Mouse (Mus musculus): ENCODE measurements around the gene Bsn. TPM values are rescaled to one million over a fixed set of nuclear protein-coding genes. Genes with fewer than 3 reads are reported as not detected.

The Bsn gene
- polyA plus RNA-seq (2012; ENCODE audit: insufficient read depth, insufficient read length, missing spikeins), result 0.24 and 0.29 TPM in 2 replicates

DNA sequence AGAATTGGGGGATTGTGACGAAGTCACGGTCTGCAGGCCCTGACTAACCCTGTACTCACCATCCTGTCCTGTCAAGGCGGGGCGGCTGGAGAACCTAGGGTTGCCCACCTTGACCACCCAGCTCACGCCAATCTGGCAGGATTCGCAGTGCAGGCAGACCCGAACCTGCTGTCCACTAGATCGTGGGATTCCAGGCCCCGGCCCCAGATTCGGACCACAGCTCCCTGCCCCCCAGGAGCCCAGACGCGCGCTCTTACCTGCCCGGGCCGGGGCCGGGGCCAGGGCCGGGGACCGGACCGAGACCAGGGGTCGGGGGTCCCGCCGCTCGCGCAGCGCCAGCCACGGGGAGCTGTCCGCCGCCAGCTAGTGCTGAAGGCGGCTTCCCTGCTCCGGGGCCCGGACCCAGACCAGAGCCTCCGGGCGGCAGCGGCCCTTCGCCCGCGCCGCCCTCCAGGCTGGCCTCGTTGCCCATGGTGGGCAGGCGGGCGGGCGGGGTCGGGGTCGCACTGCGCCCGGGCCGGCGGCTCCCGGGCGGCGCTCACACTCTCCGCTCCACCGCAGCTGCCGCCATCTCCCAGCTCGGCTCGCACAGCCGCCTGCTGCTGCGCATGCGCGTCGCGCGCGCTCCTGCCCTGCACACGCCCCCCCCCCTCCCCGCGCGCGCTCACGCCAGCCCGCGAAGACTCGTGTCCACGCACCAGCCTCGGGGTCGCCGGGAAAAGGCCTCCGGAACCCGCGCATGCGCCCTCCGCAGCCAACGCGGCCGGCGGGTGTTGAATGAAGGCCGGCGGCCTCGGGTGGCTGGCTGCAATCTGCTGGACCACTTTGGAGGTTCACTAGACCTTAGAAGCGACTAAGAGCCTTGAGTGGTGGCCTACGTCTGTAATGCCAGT is at the start of gene Bsn:
Gene Bsn, minus strand, starts transcription at position 598 of the 893 bp plus-strand sequence.
- Histone ChIP-seq H3K27ac (replicated peaks; ENCODE audit: low read depth, low read length) (no peak within 1 kb of the TSS), H3K4me3 (ENCODE audit: insufficient read depth, low read depth, low read length) (peak within 1 kb of the TSS; percentile 34), H3K4me1 (ENCODE audit: control insufficient read depth, insufficient read depth, insufficient read length, low read length) (no peaks in the 10 kb centered on the region)

DNA sequence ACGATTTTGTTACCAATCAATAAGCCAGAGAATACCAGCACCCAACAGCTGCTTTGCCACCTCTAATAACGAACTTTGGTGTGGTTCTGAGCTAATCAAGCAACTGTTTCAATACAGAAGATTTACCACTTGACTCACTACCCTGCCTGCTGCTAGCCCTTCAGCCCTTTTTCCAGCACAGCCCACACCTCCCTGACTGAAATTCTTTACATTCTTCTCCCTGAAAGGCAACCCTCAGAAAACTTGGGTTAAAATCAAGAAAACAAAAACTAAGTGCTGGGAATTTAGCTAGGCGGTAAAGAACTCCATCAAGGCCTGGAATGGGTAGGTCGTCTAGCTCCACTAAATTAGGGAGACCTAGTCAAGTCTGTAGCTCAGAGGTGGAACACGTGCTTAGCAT is 49.8 kb upstream of the Bsn start:
- peaks cover 4% of the 10 kb centered on the region; the same call in 1 of the 2 replicates for H3K4me1 ChIP-seq (ENCODE audit: control insufficient read depth, insufficient read depth, insufficient read length, low read length)
- H3K27ac ChIP-seq (replicated peaks; ENCODE audit: low read depth, low read length), result no peak overlapping the region
- H3K4me3 ChIP-seq (ENCODE audit: insufficient read depth, low read depth, low read length), result no peak overlapping the region

DNA sequence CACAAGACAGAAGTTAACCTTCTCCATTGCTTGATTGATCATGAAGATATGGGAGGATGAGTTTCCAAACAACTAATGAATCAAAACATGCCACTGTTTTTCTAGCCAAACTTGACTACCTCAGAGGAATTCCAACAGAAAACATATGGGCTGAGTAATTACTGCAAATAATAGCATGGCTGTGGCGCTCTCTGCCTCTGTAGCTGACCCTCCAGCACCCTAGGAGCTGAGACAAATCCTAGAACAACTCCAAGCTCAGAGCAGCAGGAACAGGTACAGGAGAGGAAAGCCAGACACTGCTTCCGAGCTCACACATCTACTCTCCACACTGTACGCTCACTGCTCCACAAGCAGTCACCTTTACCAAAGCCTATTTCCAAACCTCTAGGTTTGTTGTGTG is 48.6 kb upstream of the Bsn start:
- peaks cover 7% of the 10 kb centered on the region; the same call in 1 of the 2 replicates for H3K4me1 ChIP-seq (ENCODE audit: control insufficient read depth, insufficient read depth, insufficient read length, low read length)
- no peak overlapping the region for H3K27ac ChIP-seq (replicated peaks; ENCODE audit: low read depth, low read length)
- H3K4me3 ChIP-seq (ENCODE audit: insufficient read depth, low read depth, low read length), result no peak overlapping the region

DNA sequence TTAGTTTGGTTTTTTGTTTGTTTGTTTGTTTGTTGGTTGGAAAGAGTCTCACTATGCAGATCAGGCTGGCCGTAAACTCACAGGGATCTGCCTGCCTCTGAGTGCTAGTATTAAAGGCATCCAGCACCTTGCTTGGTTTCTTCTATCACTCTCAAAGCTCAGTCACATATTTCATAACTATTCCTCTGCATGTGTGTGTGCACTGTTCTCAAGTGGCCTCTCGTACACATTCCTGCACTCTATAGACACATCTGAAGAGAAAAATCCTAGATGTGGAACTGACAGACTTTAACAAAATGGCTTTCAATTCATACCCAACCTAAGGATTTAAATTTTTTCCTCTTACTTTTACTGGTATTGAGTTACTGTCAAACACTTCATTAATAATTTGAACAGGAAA is 48.2 kb upstream of the Bsn start:
- no peak overlapping the region for H3K4me3 ChIP-seq (ENCODE audit: insufficient read depth, low read depth, low read length)
- peaks cover 7% of the 10 kb centered on the region; the same call in 1 of the 2 replicates for H3K4me1 ChIP-seq (ENCODE audit: control insufficient read depth, insufficient read depth, insufficient read length, low read length)
- 0 out of 2 replicates have a peak overlapping the region, but pooled peaks have one; percentile 0 for H3K27ac ChIP-seq (replicated peaks; ENCODE audit: low read depth, low read length)

DNA sequence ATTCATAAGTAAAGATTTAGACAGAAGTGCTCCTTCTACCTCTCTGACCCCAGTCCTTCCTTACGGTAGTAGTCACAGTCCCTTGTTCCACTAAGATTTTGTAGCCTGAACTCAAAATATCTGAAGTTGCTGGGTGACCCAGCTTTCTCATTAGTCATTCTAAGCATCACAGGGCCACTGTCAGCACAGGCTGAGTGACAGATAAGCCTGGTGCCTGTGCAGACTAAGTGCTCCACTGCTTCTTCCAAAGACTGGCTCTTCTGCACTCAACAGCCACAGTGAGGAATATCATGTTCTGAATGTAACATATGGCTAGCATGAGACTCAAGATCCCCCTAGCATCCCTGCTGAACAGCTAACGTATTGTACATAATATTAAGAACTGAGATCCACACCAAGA is 44.5 kb upstream of the Bsn start:
- no peak overlapping the region for H3K27ac ChIP-seq (replicated peaks; ENCODE audit: low read depth, low read length)
- peaks cover 11% of the 10 kb centered on the region for H3K4me1 ChIP-seq (ENCODE audit: control insufficient read depth, insufficient read depth, insufficient read length, low read length)
- H3K4me3 ChIP-seq (ENCODE audit: insufficient read depth, low read depth, low read length), result no peak overlapping the region

DNA sequence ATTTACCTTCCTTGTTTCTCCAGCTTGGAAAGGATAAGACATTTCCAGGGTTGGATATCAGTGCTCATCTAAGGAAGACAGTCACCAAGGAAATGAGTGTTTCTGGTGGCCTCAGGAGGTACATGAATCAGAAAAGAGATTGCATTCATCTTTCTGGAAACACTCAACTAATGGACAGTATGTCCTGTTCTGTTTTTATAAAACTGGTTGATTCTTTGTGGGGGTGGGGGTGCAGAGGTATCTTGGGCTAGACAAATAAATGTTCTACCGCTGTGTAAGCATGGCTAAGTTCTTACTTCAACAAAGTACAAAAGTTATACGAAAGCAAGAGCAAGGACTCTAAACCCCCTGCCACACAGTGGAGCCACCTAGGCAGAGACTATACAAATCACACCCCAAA is 42.7 kb upstream of the Bsn start:
- Histone ChIP-seq H3K4me3 (ENCODE audit: insufficient read depth, low read depth, low read length) (no peak overlapping the region), H3K4me1 (ENCODE audit: control insufficient read depth, insufficient read depth, insufficient read length, low read length) (peaks cover 16% of the 10 kb centered on the region), H3K27ac (replicated peaks; ENCODE audit: low read depth, low read length) (no peak overlapping the region)

DNA sequence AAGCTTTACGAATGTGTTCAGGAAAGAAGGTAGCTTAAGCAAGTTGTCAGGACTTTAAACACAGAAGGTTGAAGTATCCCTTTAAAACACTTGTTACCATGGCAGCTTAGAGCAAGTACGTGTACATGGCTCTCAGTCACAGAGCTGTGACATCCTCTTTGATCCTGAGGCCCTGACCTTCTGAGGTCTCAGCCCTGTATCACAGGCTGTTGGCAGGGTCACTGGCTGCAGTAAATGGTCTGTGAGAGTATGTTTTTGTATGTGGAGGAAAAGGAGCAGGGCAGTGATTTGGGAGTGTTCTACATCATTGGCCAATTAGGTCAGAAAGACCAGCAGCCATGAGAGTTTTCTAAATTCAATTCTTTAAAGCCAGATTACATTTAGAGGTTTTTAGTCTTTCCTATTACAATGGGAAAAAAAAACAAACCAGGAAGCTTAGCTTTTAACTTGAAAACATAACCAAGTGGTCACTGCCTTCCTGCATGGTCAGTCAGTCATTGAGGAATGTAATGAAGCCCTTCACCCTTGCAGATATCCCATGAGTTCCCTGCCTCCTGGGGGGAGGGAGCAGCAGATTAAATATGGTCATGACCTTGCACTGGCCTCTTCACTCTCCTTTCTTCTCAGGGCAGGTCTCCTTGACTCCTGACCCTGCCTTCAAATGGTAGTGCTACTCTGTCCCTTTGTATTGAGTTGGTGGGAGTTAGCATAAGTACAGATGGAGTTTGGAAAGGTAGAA is 37.9 kb upstream of the Bsn start:
- H3K4me1 ChIP-seq (ENCODE audit: control insufficient read depth, insufficient read depth, insufficient read length, low read length), result peaks cover 16% of the 10 kb centered on the region
- peak overlapping the region; percentile 76 for H3K27ac ChIP-seq (replicated peaks; ENCODE audit: low read depth, low read length)
- no peak overlapping the region for H3K4me3 ChIP-seq (ENCODE audit: insufficient read depth, low read depth, low read length)

DNA sequence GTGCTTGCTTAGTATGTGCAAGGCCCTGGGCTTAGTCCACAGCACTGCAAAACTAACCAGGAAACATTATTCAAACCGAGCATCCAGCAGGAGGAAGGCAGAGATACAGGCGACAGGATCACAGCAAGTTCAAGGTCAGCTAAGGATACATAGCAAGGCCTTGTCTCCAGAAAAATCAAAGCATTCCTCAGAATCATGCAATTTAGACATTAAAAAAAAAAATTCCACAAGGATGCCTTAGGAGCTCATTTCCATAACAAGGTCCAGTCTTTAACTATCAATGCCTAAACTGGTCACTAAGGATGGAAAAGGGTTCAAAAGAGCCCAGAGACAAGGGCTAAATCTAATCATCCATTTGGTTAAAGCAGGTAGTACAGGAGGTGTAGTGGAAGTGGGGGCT is 35.0 kb upstream of the Bsn start:
- peaks cover 22% of the 10 kb centered on the region for H3K4me1 ChIP-seq (ENCODE audit: control insufficient read depth, insufficient read depth, insufficient read length, low read length)
- no peak overlapping the region for H3K27ac ChIP-seq (replicated peaks; ENCODE audit: low read depth, low read length)
- H3K4me3 ChIP-seq (ENCODE audit: insufficient read depth, low read depth, low read length), result no peak overlapping the region

DNA sequence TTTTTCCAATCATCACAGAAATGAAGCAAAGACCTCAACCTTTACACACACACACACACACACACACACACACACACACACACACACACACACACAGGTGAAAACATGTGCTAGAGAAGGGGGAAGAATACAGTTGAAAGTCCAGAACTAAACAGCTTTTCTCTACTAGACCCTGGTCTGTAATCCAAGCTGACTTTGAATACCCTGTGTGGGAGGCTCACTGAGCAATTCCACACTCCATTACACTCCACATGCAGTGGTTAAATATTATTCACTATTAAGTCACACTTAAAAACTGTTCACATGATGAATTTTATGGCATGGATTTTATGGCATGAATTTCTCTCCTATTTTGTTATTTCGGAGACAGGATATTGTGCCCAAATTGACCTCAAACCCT is 33.4 kb upstream of the Bsn start:
- Histone ChIP-seq H3K27ac (replicated peaks; ENCODE audit: low read depth, low read length) (0 out of 2 replicates have a peak overlapping the region, but pooled peaks have one; percentile 9), H3K4me3 (ENCODE audit: insufficient read depth, low read depth, low read length) (no peak overlapping the region), H3K4me1 (ENCODE audit: control insufficient read depth, insufficient read depth, insufficient read length, low read length) (peaks cover 25% of the 10 kb centered on the region)

DNA sequence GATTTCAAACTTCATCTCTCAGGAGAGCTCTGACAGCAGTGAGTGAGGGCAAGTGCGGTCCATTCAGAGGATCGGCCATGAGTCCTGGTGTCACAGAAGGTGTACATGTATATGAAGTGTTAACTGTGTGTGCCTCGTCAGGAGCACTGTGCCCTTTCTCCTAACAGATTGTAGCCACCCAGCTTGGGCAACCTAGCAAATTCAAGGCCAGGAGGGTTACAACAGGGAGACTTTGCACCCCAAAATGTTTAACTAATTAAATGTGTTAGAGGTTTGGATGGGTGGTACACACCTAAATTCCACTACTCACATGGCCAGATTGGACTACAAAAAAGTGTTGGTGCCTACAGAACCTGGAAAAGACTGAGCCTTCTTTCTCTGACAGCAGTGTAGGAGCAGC is 31.4 kb upstream of the Bsn start:
- Histone ChIP-seq H3K4me3 (ENCODE audit: insufficient read depth, low read depth, low read length) (no peak overlapping the region), H3K27ac (replicated peaks; ENCODE audit: low read depth, low read length) (peak overlapping the region; percentile 64), H3K4me1 (ENCODE audit: control insufficient read depth, insufficient read depth, insufficient read length, low read length) (peaks cover 19% of the 10 kb centered on the region)

DNA sequence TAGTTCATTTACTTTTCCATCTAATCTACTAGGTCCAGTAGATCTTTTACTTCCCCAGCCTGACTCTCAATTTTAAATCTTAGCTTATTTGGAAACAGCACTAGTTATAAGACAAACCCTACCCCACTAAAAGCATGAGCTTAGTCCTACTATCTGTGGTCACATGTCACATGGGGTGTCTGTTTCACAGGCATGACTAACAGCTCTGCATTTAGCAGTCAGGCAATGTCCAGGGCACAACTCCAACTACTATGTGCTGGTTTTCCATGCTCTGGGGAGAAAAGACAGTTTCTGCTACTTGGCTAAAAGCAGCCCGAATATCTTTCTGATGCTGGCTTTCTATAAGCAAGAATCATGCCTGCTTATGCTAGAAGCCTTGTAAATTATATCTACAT is 30.2 kb upstream of the Bsn start:
- Histone ChIP-seq H3K4me1 (ENCODE audit: control insufficient read depth, insufficient read depth, insufficient read length, low read length) (peaks cover 19% of the 10 kb centered on the region), H3K27ac (replicated peaks; ENCODE audit: low read depth, low read length) (peak overlapping the region; percentile 75), H3K4me3 (ENCODE audit: insufficient read depth, low read depth, low read length) (no peak overlapping the region)

DNA sequence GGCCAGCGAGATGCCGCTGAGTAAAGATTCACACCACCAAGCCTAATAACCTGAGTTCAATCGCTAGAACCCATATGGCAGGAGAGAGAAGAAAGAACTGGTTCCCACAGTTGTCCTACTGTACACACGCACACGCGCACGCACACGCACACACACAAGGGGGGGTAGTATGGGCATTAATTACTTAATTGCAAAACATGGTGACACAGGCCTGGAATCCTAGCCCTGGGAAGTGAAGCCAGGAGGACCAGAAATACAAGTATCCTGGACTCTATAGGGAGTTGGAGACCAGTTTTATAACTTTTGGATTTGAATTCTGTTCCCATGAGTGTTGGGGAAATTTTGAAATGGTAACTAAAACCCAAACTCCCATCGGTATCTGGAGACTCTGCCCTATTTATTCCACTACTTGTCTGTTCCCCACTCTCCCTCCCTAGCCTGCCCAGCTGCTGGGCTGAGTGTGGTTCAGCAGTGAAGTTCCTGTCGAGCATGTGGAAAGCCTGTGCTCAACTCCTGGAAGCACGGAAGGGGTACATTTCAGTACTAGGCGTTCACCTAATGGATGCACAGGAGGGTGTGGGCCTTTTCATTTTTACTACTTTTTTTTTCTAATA is 29.7 kb upstream of the Bsn start:
- Histone ChIP-seq H3K4me3 (ENCODE audit: insufficient read depth, low read depth, low read length) (no peak overlapping the region), H3K27ac (replicated peaks; ENCODE audit: low read depth, low read length) (peak overlapping the region; percentile 75), H3K4me1 (ENCODE audit: control insufficient read depth, insufficient read depth, insufficient read length, low read length) (peaks cover 16% of the 10 kb centered on the region)

DNA sequence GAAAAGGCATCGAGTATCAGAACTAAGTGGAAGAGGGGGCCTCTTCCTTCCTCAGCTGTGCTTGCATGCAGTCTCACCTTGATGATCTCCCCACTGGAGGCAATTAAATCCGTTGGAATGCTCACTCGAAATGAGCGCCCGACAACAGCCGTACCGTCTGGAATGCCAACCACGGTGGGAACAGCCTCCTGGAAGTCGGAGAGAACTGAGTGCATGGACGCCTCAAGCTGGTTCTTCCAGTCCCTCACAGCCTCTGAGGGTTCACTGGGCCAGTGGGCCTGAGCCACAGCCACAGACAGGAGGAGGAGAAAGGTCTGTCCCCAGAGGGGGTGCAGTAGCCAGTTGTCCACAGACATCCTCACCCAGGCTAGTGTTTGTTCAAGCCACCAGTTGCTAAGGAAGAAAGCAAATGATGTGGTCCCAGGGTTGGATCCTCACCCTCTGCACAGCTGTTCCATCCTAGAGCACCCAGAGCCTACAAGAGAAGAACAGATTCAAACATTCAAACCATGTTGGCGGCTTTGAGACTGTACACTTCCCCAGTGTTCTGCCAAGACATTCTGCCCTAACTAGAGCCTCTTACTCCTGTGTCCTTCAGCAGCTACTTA is 27.9 kb upstream of the Bsn start:
- Histone ChIP-seq H3K4me3 (ENCODE audit: insufficient read depth, low read depth, low read length) (no peak overlapping the region), H3K27ac (replicated peaks; ENCODE audit: low read depth, low read length) (no peak overlapping the region)

DNA sequence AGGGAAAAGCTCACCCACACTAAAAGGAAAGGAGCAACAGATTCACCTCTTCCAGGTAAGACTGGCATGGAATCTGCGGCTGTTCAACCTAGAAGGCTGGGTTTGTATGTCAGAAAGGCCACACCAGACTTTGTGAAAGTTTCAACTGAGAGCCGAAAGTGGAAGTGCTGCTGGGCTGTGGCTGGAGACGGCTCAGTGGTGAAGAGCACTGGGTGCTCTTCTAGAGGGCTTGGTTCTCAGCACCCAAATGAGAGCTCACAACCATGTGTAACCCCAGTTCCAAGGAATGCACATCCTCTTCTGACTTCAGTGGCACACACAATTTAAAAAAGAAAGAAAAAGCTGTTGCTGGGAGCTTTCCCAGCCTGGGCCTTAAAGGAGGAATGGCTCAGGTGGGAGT is 27.2 kb upstream of the Bsn start:
- no peak overlapping the region for H3K27ac ChIP-seq (replicated peaks; ENCODE audit: low read depth, low read length)
- H3K4me3 ChIP-seq (ENCODE audit: insufficient read depth, low read depth, low read length), result no peak overlapping the region
- peaks cover 17% of the 10 kb centered on the region for H3K4me1 ChIP-seq (ENCODE audit: control insufficient read depth, insufficient read depth, insufficient read length, low read length)

More for the DNA sequence above, 27.9 kb upstream of the Bsn start:
- H3K4me1 ChIP-seq (ENCODE audit: control insufficient read depth, insufficient read depth, insufficient read length, low read length), result peaks cover 16% of the 10 kb centered on the region

DNA sequence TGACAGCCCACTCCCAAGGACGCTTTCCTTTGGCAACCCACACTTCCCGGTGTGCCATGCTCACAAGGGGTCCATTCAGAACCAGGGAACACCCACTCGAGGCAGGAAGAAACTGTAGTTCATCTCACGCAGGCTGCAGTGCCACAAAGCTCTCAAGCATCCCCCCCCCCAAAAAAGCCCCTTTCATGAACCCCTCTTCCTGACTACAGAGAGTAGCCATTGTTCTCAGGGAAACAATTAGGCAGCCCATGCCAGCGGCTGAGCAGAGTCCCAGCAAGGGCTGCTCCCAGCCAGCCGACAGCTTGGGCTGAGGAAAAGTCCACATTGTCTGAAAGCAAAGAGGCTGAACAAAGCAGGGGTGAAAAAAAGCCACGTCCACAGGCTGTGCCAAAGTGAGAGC is 22.9 kb upstream of the Bsn start:
- H3K4me3 ChIP-seq (ENCODE audit: insufficient read depth, low read depth, low read length), result no peak overlapping the region
- 0 out of 2 replicates have a peak, but pooled peaks cover 3% of the 10 kb centered on the region for H3K4me1 ChIP-seq (ENCODE audit: control insufficient read depth, insufficient read depth, insufficient read length, low read length)
- no peak overlapping the region for H3K27ac ChIP-seq (replicated peaks; ENCODE audit: low read depth, low read length)
